Mouse (Mus musculus) monocyte, adult 5-6 weeks (primary cell): ENCODE measurements at regions not wholly inside any gene's neighbourhood (a gene's known extent, or its start where the extent isn't known, plus 50 kb on each side); places are given as distances from the start of the nearest gene placed in this dataset.

ENCODE experiments used
- ATAC-seq: fragments of 153-309, 156-312 bp; replicated peaks from 2 replicates; pipeline ENCODE4 v1.8.0; 2017; ENCODE audit warnings: mild to moderate bottlenecking; ENCODE audit not compliant: low TSS enrichment, insufficient number of reproducible peaks, severe bottlenecking, poor library complexity, low FRiP score

GRCm38 (mm10) chr10:95004065-95004763, 59.6 kb upstream of the Plxnc1 start:
- ATAC-seq = no peak

- no peak for ATAC-seq
Observed at GRCm38 (mm10) chr10:95003621-95004020, 59.0 kb upstream of the Plxnc1 start.

GRCm38 (mm10) chr10:95001650-95002049, 57.0 kb upstream of the Plxnc1 start:
- no peak for ATAC-seq

GRCm38 (mm10) chr10:94999716-95000115, 55.1 kb upstream of the Plxnc1 start:
- no peak for ATAC-seq
